Mouse (Mus musculus): ENCODE results near the gene Tex52.

DNA sequence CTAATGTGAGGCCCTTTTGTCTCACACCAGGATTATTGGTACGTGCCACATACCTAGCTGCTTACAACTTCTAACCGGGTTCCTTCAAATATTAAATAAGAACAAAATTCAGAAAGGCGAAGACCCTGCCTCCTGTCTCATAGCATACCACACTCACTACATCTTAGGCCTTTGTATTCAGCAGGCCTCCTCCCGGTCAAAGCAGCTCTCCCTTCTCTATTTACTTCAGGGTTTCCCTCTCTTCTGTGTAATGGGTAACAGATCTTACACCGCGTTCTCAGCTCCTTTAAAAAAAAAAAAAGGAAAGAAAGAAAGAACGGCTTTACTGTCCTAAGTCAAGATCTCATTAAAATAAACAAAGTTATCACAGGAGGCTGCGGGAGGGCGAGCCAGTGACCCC, 13.4 kb upstream of the Tex52 start:
- TF ChIP-seq CTCF (IDR thresholded peaks at IDR 0.05; ENCODE audit: low read depth, low read length), result no peak
- TF ChIP-seq POLR2A (IDR thresholded peaks at IDR 0.05; ENCODE audit: extremely low read depth, insufficient read depth, low read length), result no peak

Data from liver, adult 2 months (tissue).